10 mouse cellular contexts compared by ENCODE assay signal in the genomic region with DNA sequence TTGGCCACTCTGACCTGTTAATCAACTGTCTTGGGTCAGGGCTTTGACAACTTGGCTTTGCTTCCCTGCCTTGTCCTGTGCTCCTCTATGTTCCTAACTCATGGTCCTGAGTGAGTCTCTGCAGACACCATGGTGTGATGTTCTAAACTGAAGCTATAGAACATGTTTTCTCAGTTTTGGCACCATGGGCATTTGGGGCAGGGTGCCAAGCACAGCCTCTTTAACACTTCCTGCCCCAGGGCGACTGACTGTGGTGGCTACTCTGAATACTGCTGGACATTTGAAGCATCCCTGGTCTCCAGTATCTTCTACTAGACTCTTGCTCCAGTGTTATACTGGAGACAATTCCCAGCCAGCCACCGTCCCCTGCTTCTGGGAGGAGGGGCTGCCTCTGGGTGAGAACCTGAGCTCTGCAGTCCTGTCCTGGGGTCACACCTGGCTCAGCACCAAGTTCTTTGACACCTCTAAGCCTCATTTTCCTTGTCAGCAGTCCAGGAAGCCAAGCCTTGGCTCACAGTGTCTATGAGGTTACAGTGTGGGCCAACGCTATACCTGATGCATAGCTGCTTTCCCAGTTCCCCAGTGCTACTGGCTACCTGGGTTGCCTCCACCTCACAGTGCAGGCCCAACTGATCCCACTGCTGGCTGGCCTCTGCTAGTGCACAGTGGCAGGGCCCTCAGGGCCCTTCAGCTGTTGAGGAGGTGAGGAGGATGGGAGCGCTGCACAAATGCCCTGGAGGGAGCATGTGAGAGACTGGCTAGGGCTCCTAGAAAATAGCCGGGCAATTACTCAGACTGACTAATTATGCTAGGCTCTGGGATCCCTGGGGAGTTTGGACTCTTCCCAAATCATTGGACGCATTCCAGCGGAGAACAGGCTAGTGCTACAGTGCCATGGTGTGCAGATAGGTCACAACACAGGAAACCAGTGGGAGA. TPM values are rescaled to one million over a fixed set of nuclear protein-coding genes. Genes with fewer than 3 reads are reported as not detected.
DNase-seq lines count a peak whose midpoint lies in the region; ATAC-seq lines count a peak whose summit lies in the region.
"Had no signal": no experiment of that assay in that cellular context is flagged by ENCODE, and none has a peak within 500 bp of the region (broad histone marks: within the 10 kb centered on the region; RNA-seq: fewer than 3 reads in every experiment).

No protein-coding gene starts in this region.

- no peak overlapping the region for H3K9ac ChIP-seq in embryonic facial prominence, embryonic 15.5 days
- H3K9ac ChIP-seq in hindbrain, embryonic 16.5 days (ENCODE audit: low read depth, low read length): no peak overlapping the region

- DNase-seq in layer of hippocampus, adult 11-12 months (ENCODE audit: low spot score): peak; percentile 66
- no peak for DNase-seq in layer of hippocampus, adult 9-10 months (ENCODE audit: low spot score)
- DNase-seq in adrenal gland, adult 2 months: peak; percentile 82
- peak; percentile 39 for DNase-seq in retina, embryonic 14.5 days (ENCODE audit: low spot score)
- DNase-seq in ovary, postnatal 14 days (ENCODE audit: low spot score): no peak
- no peak for DNase-seq in ovary, postnatal 10 days (ENCODE audit: low spot score)

- no peak overlapping the region for H3K4me2 ChIP-seq in embryonic facial prominence, embryonic 15.5 days (replicated peaks)
- H3K4me2 ChIP-seq in hindbrain, embryonic 16.5 days (ENCODE audit: low read length): no peak overlapping the region

- peaks cover 15% of the 10 kb centered on the region for H3K4me1 ChIP-seq in embryonic facial prominence, embryonic 15.5 days
- peaks cover 22% of the 10 kb centered on the region for H3K4me1 ChIP-seq in hindbrain, embryonic 16.5 days (ENCODE audit: control insufficient read depth, insufficient read depth, low read depth, low read length)

- ATAC-seq in embryonic facial prominence, embryonic 15.5 days (ENCODE audit: insufficient number of reproducible peaks, low FRiP score, low TSS enrichment, low read depth): peak; percentile 40; the same call in 1 of the 2 replicates
- ATAC-seq in hindbrain, embryonic 16.5 days: peak; percentile 67

- H3K9me3 ChIP-seq in embryonic facial prominence, embryonic 15.5 days (replicated peaks): no peaks in the 10 kb centered on the region
- H3K9me3 ChIP-seq in hindbrain, embryonic 16.5 days (ENCODE audit: control insufficient read depth, low read length): no peaks in the 10 kb centered on the region

- H3K4me3 ChIP-seq in embryonic facial prominence, embryonic 15.5 days (replicated peaks): no peak overlapping the region
- H3K4me3 ChIP-seq in hindbrain, embryonic 16.5 days (ENCODE audit: low read length): no peak overlapping the region

- H3K27ac ChIP-seq in embryonic facial prominence, embryonic 15.5 days (replicated peaks): no peak overlapping the region
- H3K27ac ChIP-seq in hindbrain, embryonic 16.5 days (ENCODE audit: low read depth, low read length): peak overlapping the region; percentile 42; the same call in 1 of the 2 replicates

- no peaks in the 10 kb centered on the region for H3K27me3 ChIP-seq in embryonic facial prominence, embryonic 15.5 days
- H3K27me3 ChIP-seq in hindbrain, embryonic 16.5 days (replicated peaks; ENCODE audit: control insufficient read depth, insufficient read depth, low read length): no peaks in the 10 kb centered on the region

- 34% methylated on average over 7 of the region's 7 CpGs for WGBS in embryonic facial prominence, embryonic 15.5 days
- WGBS in hindbrain, embryonic 16.5 days: 38% methylated on average over 7 of the region's 7 CpGs

- no peaks in the 10 kb centered on the region for H3K36me3 ChIP-seq in embryonic facial prominence, embryonic 15.5 days
- no peaks in the 10 kb centered on the region for H3K36me3 ChIP-seq in hindbrain, embryonic 16.5 days (ENCODE audit: control insufficient read depth, insufficient read depth, low read length)

RNA-seq across cellular contexts. Expression of a gene that starts 12.6 kb away (rescaled TPM):
- total RNA-seq in adrenal gland, adult 2 months (2021): 10 to 100 TPM; 14.2 to 25.0 TPM
- 53.1 and 71.3 TPM in 2 replicates for polyA plus RNA-seq in adrenal gland, adult 2 months (2012; rRNA removed)
- 39.7 and 42.4 TPM in 2 replicates for polyA plus RNA-seq in embryonic facial prominence, embryonic 15.5 days (2015; fragmentation: Nextera tagmentation; extraction: Ambion mirVana)
- polyA plus RNA-seq in hindbrain, embryonic 16.5 days (2015; fragmentation: Nextera tagmentation; extraction: Ambion mirVana): 128 and 133 TPM in 2 replicates

RNA-seq across cellular contexts. Expression of a gene that starts 25.1 kb away (rescaled TPM):
- 10 to 100 TPM; 37.9 to 49.7 TPM for total RNA-seq in adrenal gland, adult 2 months (2021)
- polyA plus RNA-seq in adrenal gland, adult 2 months (2012; rRNA removed): 60.0 and 76.6 TPM in 2 replicates
- 30.3 and 33.1 TPM in 2 replicates for polyA plus RNA-seq in embryonic facial prominence, embryonic 15.5 days (2015; fragmentation: Nextera tagmentation; extraction: Ambion mirVana)
- 20.6 and 21.9 TPM in 2 replicates for polyA plus RNA-seq in hindbrain, embryonic 16.5 days (2015; fragmentation: Nextera tagmentation; extraction: Ambion mirVana)

RNA-seq across cellular contexts. Expression of a gene that starts 34.4 kb away (rescaled TPM):
- 10 to 100 TPM; 72.0 TPM for total RNA-seq in adrenal gland, adult 2 months (2021)
- polyA plus RNA-seq in adrenal gland, adult 2 months (2012; rRNA removed): 66.9 and 82.4 TPM in 2 replicates
- polyA plus RNA-seq in embryonic facial prominence, embryonic 15.5 days (2015; fragmentation: Nextera tagmentation; extraction: Ambion mirVana): 93.7 and 100 TPM in 2 replicates
- 80.9 and 84.8 TPM in 2 replicates for polyA plus RNA-seq in hindbrain, embryonic 16.5 days (2015; fragmentation: Nextera tagmentation; extraction: Ambion mirVana)

RNA-seq across cellular contexts. Expression of a gene that starts 55.0 kb away (rescaled TPM):
- not detected for total RNA-seq in adrenal gland, adult 2 months (2021)
- polyA plus RNA-seq in adrenal gland, adult 2 months (2012; rRNA removed): not detected in 2 replicates
- polyA plus RNA-seq in embryonic facial prominence, embryonic 15.5 days (2015; fragmentation: Nextera tagmentation; extraction: Ambion mirVana): 0.07 TPM in 1 of 2 replicates, not detected in the other
- polyA plus RNA-seq in hindbrain, embryonic 16.5 days (2015; fragmentation: Nextera tagmentation; extraction: Ambion mirVana): 0.13 and 0.15 TPM in 2 replicates
- total RNA-seq: common myeloid progenitor, adult 5-6 weeks had no signal
- polyA plus RNA-seq: large intestine, adult 2 months had no signal

Comparison
In these comparisons a context has a peak if more than half of its experiments do, and no peak if none do; other contexts are left out.
1. DNase-seq: peak in layer of hippocampus, adult 11-12 months (single experiment), adrenal gland, adult 2 months (single experiment) and retina, embryonic 14.5 days (single experiment); none in layer of hippocampus, adult 9-10 months (single experiment), ovary, postnatal 14 days (single experiment) and ovary, postnatal 10 days (single experiment).